Mouse (Mus musculus) frontal cortex, postnatal 25 days (tissue): ENCODE results near the gene Gm20219.
"Not testable (repeated sequence)": the region's sequence is repeated elsewhere in the genome, so short reads cannot be mapped to it uniquely, and the experiment has no call there.

Experiments
- DNase-seq, 2 experiments: peaks; one replicate each; pipeline ENCODE4 v3.0.0; 2022; ENCODE audit warnings: low spot score in 2 of 2

Gm20219 gene

GRCm38 (mm10) chr17:56512310-56512709 lies 41.9 kb downstream of the Gm20219 start, which contains the start of gene Znrf4:
Gene Znrf4, minus strand, starts transcription at chr17:56512431.
- DNase-seq: no peak

- DNase-seq: no peak
These were observed 42.5 kb downstream of the Gm20219 start for GRCm38 (mm10) chr17:56511707-56512090.

- DNase-seq: no peak
These were observed 43.0 kb downstream of the Gm20219 start for GRCm38 (mm10) chr17:56510970-56511706.

GRCm38 (mm10) chr17:56510473-56510969 lies 43.7 kb downstream of the Gm20219 start:
- DNase-seq: no peak

GRCm38 (mm10) chr17:56509707-56510472 lies 44.3 kb downstream of the Gm20219 start:
- no peak for DNase-seq

GRCm38 (mm10) chr17:56509021-56509640 lies 45.1 kb downstream of the Gm20219 start:
- no peak for DNase-seq

GRCm38 (mm10) chr17:56507161-56508068 lies 46.8 kb downstream of the Gm20219 start:
- DNase-seq: peak; percentile 83 to 94

- DNase-seq: no peak
These were observed 47.6 kb downstream of the Gm20219 start for GRCm38 (mm10) chr17:56506417-56507065.

- DNase-seq: no peak
These were observed 48.8 kb downstream of the Gm20219 start for GRCm38 (mm10) chr17:56505401-56505800.

GRCm38 (mm10) chr17:56502526-56502925 lies 51.7 kb downstream of the Gm20219 start:
- peak; percentile 43 to 58 for DNase-seq

GRCm38 (mm10) chr17:56501635-56502400 lies 52.4 kb downstream of the Gm20219 start:
- not testable (repeated sequence) for DNase-seq
